Mouse (Mus musculus) cerebellum, adult 2 months (tissue): Measurements from ENCODE around the gene Sprr2b.

Source experiments
- CTCF ChIP-seq: fragments of 200-500 bp; IDR thresholded peaks from 2 replicates; pipeline ENCODE4 v1.5.1; 2011; ENCODE audit warnings: low read depth, mild to moderate bottlenecking, control low read depth, low read length, moderate library complexity, borderline replicate concordance; ENCODE audit not compliant: insufficient read depth
- POLR2A ChIP-seq: fragments of 200-500 bp; IDR thresholded peaks from 2 replicates; pipeline ENCODE4 v1.6.1; 2011; ENCODE audit warnings: low read length, control low read depth, borderline replicate concordance; ENCODE audit not compliant: insufficient read depth

- no peak for TF ChIP-seq POLR2A
- TF ChIP-seq CTCF: no peak
These were observed 964 bp downstream of the Sprr2b start for GRCm38 (mm10) chr3:92317384-92317783.
